Mouse (Mus musculus) embryonic stem cell, embryonic (primary cell): Measurements from ENCODE around the gene Olfr456.
"Not testable (repeated sequence)": the region's sequence is repeated elsewhere in the genome, so short reads cannot be mapped to it uniquely, and the experiment has no call there.

ENCODE experiments used
- CTCF ChIA-PET, 4 experiments: fragments of 300-600 bp in 2 of 4; fragments of 350-600 bp in 2 of 4; sonication (Branson Sonifier 250); formaldehyde crosslinking; loops; one replicate each; lab custom pipeline; 2022; ENCODE audit warnings: inconsistent platforms in 2 of 4; lab: Charles Lee
- POLR2A ChIA-PET, 4 experiments: fragments of 300-600 bp in 2 of 4; fragments of 350-600 bp in 2 of 4; sonication (Branson Sonifier 250); formaldehyde crosslinking; loops; one replicate each; lab custom pipeline; 2022; ENCODE audit warnings: antibody characterized with exemption in 4 of 4, inconsistent platforms in 1 of 4; lab: Charles Lee

Olfr456 gene

GRCm38 (mm10) chr6:42487114-42487513 is at the start of gene Olfr456:
Gene Olfr456, minus strand, starts transcription at chr6:42487214.
- ChIA-PET CTCF (no interaction called here), POLR2A (no interaction called here)

GRCm38 (mm10) chr6:42513461-42513860 is 26.4 kb upstream of the Olfr456 start:
- ChIA-PET POLR2A (no interaction called here), CTCF (no interaction called here)

GRCm38 (mm10) chr6:42509311-42509710 is 22.3 kb upstream of the Olfr456 start:
- POLR2A ChIA-PET: no interaction called here
- CTCF ChIA-PET: no interaction called here

GRCm38 (mm10) chr6:42503478-42503877 is 16.5 kb upstream of the Olfr456 start:
- CTCF ChIA-PET: no interaction called here

GRCm38 (mm10) chr6:42489731-42490130 is 2.7 kb upstream of the Olfr456 start:
- ChIA-PET POLR2A (no interaction called here), CTCF (no interaction called here)

More at GRCm38 (mm10) chr6:42503478-42503877, 16.5 kb upstream of the Olfr456 start:
- POLR2A ChIA-PET: no interaction called here

GRCm38 (mm10) chr6:42484633-42485032 is 2.4 kb downstream of the Olfr456 start:
- POLR2A ChIA-PET: no interaction called here
- CTCF ChIA-PET: no interaction called here

GRCm38 (mm10) chr6:42476235-42476634 is 10.8 kb downstream of the Olfr456 start, which contains the start of gene Olfr457:
Gene Olfr457, minus strand, starts transcription at chr6:42476335.
- POLR2A ChIA-PET: interaction anchor here in 1 of 4 experiments (0.7 kb wide), 2 partner anchors 32 to 791 kb away, joined by 4 to 7 read pairs; no protein-coding TSS in a partner anchor

GRCm38 (mm10) chr6:42471298-42471697 is 15.7 kb downstream of the Olfr456 start:
- CTCF ChIA-PET, POLR2A ChIA-PET: not testable (repeated sequence)

More at GRCm38 (mm10) chr6:42476235-42476634, 10.8 kb downstream of the Olfr456 start, which contains the start of gene Olfr457:
- CTCF ChIA-PET: no interaction called here

GRCm38 (mm10) chr6:42470542-42470941 is 16.5 kb downstream of the Olfr456 start:
- POLR2A ChIA-PET: no interaction called here
- CTCF ChIA-PET: no interaction called here

GRCm38 (mm10) chr6:42465096-42465495 is 21.9 kb downstream of the Olfr456 start, which contains the start of gene Olfr458:
Gene Olfr458, minus strand, starts transcription at chr6:42465196.
- ChIA-PET POLR2A (no interaction called here), CTCF (no interaction called here)

GRCm38 (mm10) chr6:42447381-42447780 is 39.6 kb downstream of the Olfr456 start:
- CTCF ChIA-PET: no interaction called here

GRCm38 (mm10) chr6:42444491-42444890 is 42.5 kb downstream of the Olfr456 start:
- ChIA-PET POLR2A (no interaction called here), CTCF (interaction anchor here in 1 of 4 experiments (0.6 kb wide), 1 partner anchor 782 kb away, joined by 3 read pairs; no protein-coding TSS in a partner anchor)

More at GRCm38 (mm10) chr6:42447381-42447780, 39.6 kb downstream of the Olfr456 start:
- POLR2A ChIA-PET: no interaction called here

GRCm38 (mm10) chr6:42441395-42441794 is 45.6 kb downstream of the Olfr456 start:
- ChIA-PET POLR2A (no interaction called here), CTCF (interaction anchor here in 1 of 4 experiments (0.7 kb wide), 1 partner anchor 171 kb away, joined by 3 read pairs; no protein-coding TSS in a partner anchor)
